Mouse (Mus musculus) stomach, embryonic 16.5 days (tissue): ENCODE results near the gene Flnc. TPM values are rescaled to one million over a fixed set of nuclear protein-coding genes. Genes with fewer than 3 reads are reported as not detected.

ENCODE experiments used
- ATAC-seq: fragments of 200-750 bp; cut with Nextera tagmentation; 2 replicates; pipeline ENCODE4 v1.8.0; 2017; ENCODE audit warnings: moderate number of reproducible peaks, moderate TSS enrichment; ENCODE audit not compliant: insufficient read depth, low FRiP score
- H3K27ac ChIP-seq: fragments of 300-500 bp; sonication (generic); 2 replicates; pipeline ENCODE4 v1.5.1; 2014; ENCODE audit warnings: low read length
- H3K27me3 ChIP-seq: fragments of 300-500 bp; sonication (generic); 2 replicates; pipeline ENCODE4 v1.6.1; 2014; ENCODE audit warnings: low read length, control low read depth, mixed read lengths; ENCODE audit not compliant: control insufficient read depth, insufficient read depth
- H3K36me3 ChIP-seq: fragments of 300-500 bp; sonication (generic); 2 replicates; pipeline ENCODE4 v1.6.1; 2014; ENCODE audit warnings: low read length; ENCODE audit not compliant: control insufficient read depth, insufficient read depth
- H3K4me1 ChIP-seq: fragments of 300-500 bp; sonication (generic); 2 replicates; pipeline ENCODE4 v1.6.1; 2014; ENCODE audit warnings: low read length, control low read depth, mixed read lengths; ENCODE audit not compliant: control insufficient read depth, insufficient read depth
- H3K4me2 ChIP-seq: fragments of 300-500 bp; sonication (generic); 2 replicates; pipeline ENCODE4 v1.6.1; 2014; ENCODE audit warnings: low read depth, low read length, mixed read lengths
- H3K4me3 ChIP-seq: fragments of 300-500 bp; sonication (generic); replicated peaks from 2 replicates; pipeline ENCODE4 v1.5.1; 2014; ENCODE audit warnings: mild to moderate bottlenecking, low read length
- H3K9ac ChIP-seq: fragments of 300-500 bp; sonication (generic); 2 replicates; pipeline ENCODE4 v1.6.1; 2014; ENCODE audit warnings: low read length
- H3K9me3 ChIP-seq: fragments of 300-500 bp; sonication (generic); replicated peaks from 2 replicates; pipeline ENCODE4 v1.6.1; 2016; ENCODE audit warnings: low read length, control low read depth; ENCODE audit not compliant: control insufficient read depth
- WGBS: fragments of 180-500 bp; shearing (Covaris S2); extraction: QIAGEN DNeasy Blood & Tissue Kit; methylation state at CpG from one replicate; pipeline ENCODE4 v1.1.7; 2014; 5-methylcytosine and 5-hydroxymethylcytosine counted together
- polyA plus RNA-seq: library from polyadenylated mRNA; unstranded; fragments of >200 nt; fragmentation: Nextera tagmentation; extraction: Ambion mirVana; gene quantifications from 2 replicates; pipeline ENCODE4 v1.2.1, GENCODE M21; 2015

Flnc gene
- polyA plus RNA-seq, 1 experiment from 2014 or later = 21.8 TPM

GRCm38 (mm10) chr6:29425118-29425517, 7.9 kb upstream of the Flnc start:
- Histone ChIP-seq H3K9me3 (no peaks in the 10 kb centered on the region), H3K4me2 (no peak overlapping the region), H3K4me3 (no peak overlapping the region), H3K27me3 (no peaks in the 10 kb centered on the region), H3K9ac (no peak overlapping the region), H3K4me1 (no peaks in the 10 kb centered on the region), H3K27ac (no peak overlapping the region), H3K36me3 (no peaks in the 10 kb centered on the region)
- WGBS = 87% methylated on average over 8 of the region's 8 CpGs
- no peak for ATAC-seq

- Histone ChIP-seq H3K4me3 (no peak overlapping the region), H3K36me3 (no peaks in the 10 kb centered on the region), H3K9ac (no peak overlapping the region), H3K9me3 (no peaks in the 10 kb centered on the region), H3K27me3 (no peaks in the 10 kb centered on the region), H3K4me1 (no peaks in the 10 kb centered on the region), H3K27ac (no peak overlapping the region), H3K4me2 (no peak overlapping the region)
- ATAC-seq = no peak
- 66% methylated on average over 6 of the region's 6 CpGs for WGBS
These were observed 6.7 kb upstream of the Flnc start for GRCm38 (mm10) chr6:29426331-29426730.

GRCm38 (mm10) chr6:29428171-29428570, 4.9 kb upstream of the Flnc start:
- Histone ChIP-seq H3K4me3 (no peak overlapping the region), H3K27me3 (peaks cover 9% of the 10 kb centered on the region; the same call in 1 of the 2 replicates), H3K9ac (no peak overlapping the region), H3K36me3 (no peaks in the 10 kb centered on the region), H3K9me3 (no peaks in the 10 kb centered on the region), H3K27ac (no peak overlapping the region), H3K4me1 (no peaks in the 10 kb centered on the region; the same call in 1 of the 2 replicates), H3K4me2 (no peak overlapping the region)
- ATAC-seq = no peak
- 66% methylated on average over 4 of the region's 4 CpGs for WGBS

- Histone ChIP-seq H3K4me2 (no peak overlapping the region), H3K36me3 (no peaks in the 10 kb centered on the region), H3K27ac (no peak overlapping the region), H3K9me3 (no peaks in the 10 kb centered on the region), H3K4me3 (no peak overlapping the region), H3K27me3 (peaks cover 11% of the 10 kb centered on the region), H3K4me1 (peaks cover 6% of the 10 kb centered on the region), H3K9ac (no peak overlapping the region)
- ATAC-seq = no peak
- 52% methylated on average over 15 of the region's 15 CpGs for WGBS
These were observed 2.2 kb upstream of the Flnc start for GRCm38 (mm10) chr6:29430681-29431420.

GRCm38 (mm10) chr6:29431473-29431872, 1.6 kb upstream of the Flnc start:
- H3K9me3 ChIP-seq = no peaks in the 10 kb centered on the region
- H3K27ac ChIP-seq = no peak overlapping the region
- no peak overlapping the region for H3K4me2 ChIP-seq
- H3K36me3 ChIP-seq = no peaks in the 10 kb centered on the region
- peaks cover 11% of the 10 kb centered on the region for H3K27me3 ChIP-seq
- H3K4me3 ChIP-seq = no peak overlapping the region
- H3K4me1 ChIP-seq = peaks cover 11% of the 10 kb centered on the region
- no peak overlapping the region for H3K9ac ChIP-seq
- no peak for ATAC-seq
- 38% methylated on average over 5 of the region's 5 CpGs for WGBS

- no peak overlapping the region for H3K4me2 ChIP-seq
- H3K36me3 ChIP-seq = no peaks in the 10 kb centered on the region
- H3K27ac ChIP-seq = no peak overlapping the region; the same call in 1 of the 2 replicates
- H3K4me3 ChIP-seq = no peak overlapping the region
- H3K27me3 ChIP-seq = peaks cover 11% of the 10 kb centered on the region
- no peaks in the 10 kb centered on the region for H3K9me3 ChIP-seq
- 50% methylated on average over 3 of the region's 3 CpGs for WGBS
- H3K9ac ChIP-seq = no peak overlapping the region
- no peak for ATAC-seq
- H3K4me1 ChIP-seq = peaks cover 16% of the 10 kb centered on the region
These were observed 900 bp upstream of the Flnc start for GRCm38 (mm10) chr6:29432156-29432555.

- ATAC-seq = no peak
- peak overlapping the region; percentile 83 for H3K9ac ChIP-seq
These were observed 399 bp upstream of the Flnc start for GRCm38 (mm10) chr6:29432676-29433037.

GRCm38 (mm10) chr6:29433804-29434795, 1.0 kb downstream of the Flnc start:
- ATAC-seq = 0 out of 2 replicates have a peak, but pooled peaks have one; percentile 12
- Histone ChIP-seq H3K9ac (peak overlapping the region; percentile 83), H3K27me3 (peaks cover 11% of the 10 kb centered on the region), H3K4me2 (peak overlapping the region; percentile 72), H3K9me3 (no peaks in the 10 kb centered on the region), H3K27ac (peak overlapping the region; percentile 93), H3K4me1 (peaks cover 16% of the 10 kb centered on the region), H3K36me3 (no peaks in the 10 kb centered on the region), H3K4me3 (peak overlapping the region; percentile 68)
- 4% methylated on average over 27 of the region's 27 CpGs for WGBS

More at GRCm38 (mm10) chr6:29432676-29433037, 399 bp upstream of the Flnc start:
- H3K27ac ChIP-seq = no peak overlapping the region
- H3K4me1 ChIP-seq = peaks cover 16% of the 10 kb centered on the region
- H3K36me3 ChIP-seq = no peaks in the 10 kb centered on the region
- peaks cover 11% of the 10 kb centered on the region for H3K27me3 ChIP-seq
- peak overlapping the region; percentile 72 for H3K4me2 ChIP-seq
- H3K4me3 ChIP-seq = peak overlapping the region; percentile 68
- no peaks in the 10 kb centered on the region for H3K9me3 ChIP-seq
